26 mouse cellular contexts compared by ENCODE assay signal in genomic region chr15:3319929-3320328, GRCm38 (mm10). TPM values are rescaled to one million over a fixed set of nuclear protein-coding genes. Genes with fewer than 3 reads are reported as not detected.
"Had no signal": no experiment of that assay in that cellular context is flagged by ENCODE, and none has a peak within 500 bp of the region (broad histone marks: within the 10 kb centered on the region; RNA-seq: fewer than 3 reads in every experiment).

No protein-coding gene starts in this region.

- H3K4me3 ChIP-seq: kidney, embryonic 15.5 days; left cerebral cortex, adult 2 months; limb, embryonic 10.5 days; limb, embryonic 13.5 days; liver, embryonic 13.5 days; midbrain, embryonic 13.5 days had no signal

- H3K27me3 ChIP-seq: kidney, embryonic 15.5 days; limb, embryonic 13.5 days; liver, embryonic 13.5 days; midbrain, embryonic 13.5 days had no signal

- H3K9me3 ChIP-seq: kidney, embryonic 15.5 days; limb, embryonic 10.5 days; limb, embryonic 13.5 days; liver, embryonic 13.5 days; midbrain, embryonic 13.5 days had no signal

- H3K4me1 ChIP-seq: kidney, embryonic 15.5 days; limb, embryonic 10.5 days; limb, embryonic 13.5 days; liver, embryonic 13.5 days; midbrain, embryonic 13.5 days had no signal

- DNase-seq: kidney, postnatal 10 days; kidney, postnatal 36 days; layer of hippocampus, postnatal 36 days; liver; liver, embryonic 13.5 days; lung, embryonic 14.5 days; right cerebral cortex, adult 18-20 months; right cerebral cortex, postnatal 14 days; right cerebral cortex, postnatal 4 days; thymus, adult 2 months; thymus, postnatal 14 days; thymus, postnatal 4 days had no signal

- H3K9ac ChIP-seq: kidney, embryonic 15.5 days; limb, embryonic 13.5 days; liver, embryonic 13.5 days; lung, embryonic 14.5 days; midbrain, embryonic 13.5 days had no signal

- H3K27ac ChIP-seq: kidney, embryonic 15.5 days; left cerebral cortex, adult 2 months; limb, embryonic 10.5 days; limb, embryonic 13.5 days; liver, embryonic 13.5 days; macrophage; midbrain, embryonic 13.5 days; stomach, postnatal 0 days had no signal

- H3K36me3 ChIP-seq: midbrain, embryonic 13.5 days had no signal

- H3K4me2 ChIP-seq: kidney, embryonic 15.5 days; limb, embryonic 13.5 days; liver, embryonic 13.5 days; lung, embryonic 14.5 days; midbrain, embryonic 13.5 days had no signal

- ATAC-seq: lung, postnatal 0 days; midbrain, embryonic 13.5 days had no signal

RNA-seq across cellular contexts. Expression of gene Ccdc152, which starts 16.6 kb away (rescaled TPM):
- total RNA-seq: layer of hippocampus, adult 8-10 months; layer of hippocampus, postnatal 10 days; layer of hippocampus, postnatal 36 days; left cerebral cortex, adult 2 months; left cerebral cortex, postnatal 14 days; midbrain, postnatal 0 days had no signal
- polyA plus RNA-seq: kidney, embryonic 15.5 days; limb, embryonic 10.5 days; neural tube, embryonic 11.5 days; neural tube, embryonic 14.5 days had no signal
